Mouse (Mus musculus): Measurements from ENCODE around the gene Gm42715.
A peak's percentile ranks its signal among the peaks of the same experiment; 100 is the strongest.

Gene Gm42715

GRCm38 (mm10) chr7:127585031-127585430 is 65.6 kb downstream of the Gm42715 start:
- DNase-seq (ENCODE audit: low read depth, low spot score), result no peak

GRCm38 (mm10) chr7:127586149-127586548 is 66.8 kb downstream of the Gm42715 start:
- DNase-seq (ENCODE audit: low read depth, low spot score), result no peak

- no peak for DNase-seq (ENCODE audit: low read depth, low spot score)
Measured at GRCm38 (mm10) chr7:127587196-127587595, 67.8 kb downstream of the Gm42715 start.

- peak; percentile 95 for DNase-seq (ENCODE audit: low read depth, low spot score)
Measured at GRCm38 (mm10) chr7:127588011-127588871, 68.9 kb downstream of the Gm42715 start, which contains the start of the genes Ccdc189 and Rnf40. Gene Ccdc189 (minus strand): TSS chr7:127588595. Gene Rnf40 (plus strand): TSS chr7:127588767.

- DNase-seq (ENCODE audit: low read depth, low spot score), result no peak
Measured at GRCm38 (mm10) chr7:127588901-127589300, 69.5 kb downstream of the Gm42715 start.

- no peak for DNase-seq (ENCODE audit: low read depth, low spot score)
Measured at GRCm38 (mm10) chr7:127589637-127590036, 70.3 kb downstream of the Gm42715 start.

- no peak for DNase-seq (ENCODE audit: low read depth, low spot score)
Measured at GRCm38 (mm10) chr7:127591108-127591507, 71.7 kb downstream of the Gm42715 start.

GRCm38 (mm10) chr7:127592575-127592974 is 73.2 kb downstream of the Gm42715 start:
- DNase-seq (ENCODE audit: low read depth, low spot score), result no peak

GRCm38 (mm10) chr7:127596747-127597146 is 77.4 kb downstream of the Gm42715 start:
- no peak for DNase-seq (ENCODE audit: low read depth, low spot score)

GRCm38 (mm10) chr7:127600612-127601011 is 81.2 kb downstream of the Gm42715 start:
- no peak for DNase-seq (ENCODE audit: low read depth, low spot score)

GRCm38 (mm10) chr7:127601735-127602134 is 82.4 kb downstream of the Gm42715 start:
- DNase-seq (ENCODE audit: low read depth, low spot score), result no peak

GRCm38 (mm10) chr7:127602903-127603302 is 83.5 kb downstream of the Gm42715 start:
- DNase-seq (ENCODE audit: low read depth, low spot score), result no peak

GRCm38 (mm10) chr7:127604256-127604655 is 84.9 kb downstream of the Gm42715 start:
- DNase-seq (ENCODE audit: low read depth, low spot score), result no peak

- DNase-seq (ENCODE audit: low read depth, low spot score), result no peak
Measured at GRCm38 (mm10) chr7:127607150-127607549, 87.8 kb downstream of the Gm42715 start.

GRCm38 (mm10) chr7:127611011-127611410 is 91.6 kb downstream of the Gm42715 start:
- no peak for DNase-seq (ENCODE audit: low read depth, low spot score)

GRCm38 (mm10) chr7:127611561-127611960 is 92.2 kb downstream of the Gm42715 start:
- DNase-seq (ENCODE audit: low read depth, low spot score), result no peak

- DNase-seq (ENCODE audit: low read depth, low spot score), result no peak
Measured at GRCm38 (mm10) chr7:127613501-127613900, 94.1 kb downstream of the Gm42715 start.

GRCm38 (mm10) chr7:127614091-127614490 is 94.7 kb downstream of the Gm42715 start:
- no peak for DNase-seq (ENCODE audit: low read depth, low spot score)

GRCm38 (mm10) chr7:127614511-127614890 is 95.1 kb downstream of the Gm42715 start:
- DNase-seq (ENCODE audit: low read depth, low spot score), result no peak

- no peak for DNase-seq (ENCODE audit: low read depth, low spot score)
Measured at GRCm38 (mm10) chr7:127614891-127615843, 95.8 kb downstream of the Gm42715 start, which contains the start of gene Zfp629. Gene Zfp629 (minus strand): TSS chr7:127615797.

- DNase-seq (ENCODE audit: low read depth, low spot score), result no peak
Measured at GRCm38 (mm10) chr7:127616336-127616735, 97.0 kb downstream of the Gm42715 start.

Measured in WW6 (cell line).